Mouse (Mus musculus): ENCODE measurements around the gene 2310022B05Rik. TPM values are rescaled to one million over a fixed set of nuclear protein-coding genes. Genes with fewer than 3 reads are reported as not detected.

2310022B05Rik gene
- polyA plus RNA-seq, 1 experiment from 2014 or later, result 4.1 TPM

DNA sequence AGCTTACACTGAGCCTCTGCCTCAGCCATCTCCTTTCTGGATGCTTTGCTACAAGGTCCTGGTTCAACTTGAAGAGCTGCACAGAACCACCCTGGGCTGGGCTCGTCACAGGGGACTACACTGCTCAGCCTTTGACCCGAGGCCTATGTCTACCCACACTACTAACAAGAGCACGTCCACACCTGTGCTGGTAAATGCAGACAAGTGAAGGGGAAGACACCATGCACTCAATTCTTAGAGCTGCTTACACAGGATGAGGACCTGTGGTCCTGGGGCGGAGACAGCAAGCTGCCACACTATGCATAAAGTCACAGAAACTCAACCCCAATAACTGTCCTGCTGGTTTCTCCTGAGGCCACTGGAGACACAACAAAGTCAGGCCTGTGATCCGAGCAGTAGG lies 37.1 kb upstream of the 2310022B05Rik start:
- Histone ChIP-seq H3K36me3 (replicated peaks; ENCODE audit: insufficient read depth, low read length) (peaks cover 23% of the 10 kb centered on the region), H3K27ac (ENCODE audit: low read depth) (peak overlapping the region; percentile 55), H3K9me3 (ENCODE audit: low read length) (no peaks in the 10 kb centered on the region), H3K4me3 (ENCODE audit: low read depth, low read length) (no peak overlapping the region), H3K4me1 (ENCODE audit: insufficient read depth) (no peaks in the 10 kb centered on the region; the same call in 1 of the 2 replicates), H3K4me2 (ENCODE audit: low read depth, low read length) (no peak overlapping the region), H3K9ac (replicated peaks) (no peak overlapping the region), H3K27me3 (ENCODE audit: insufficient read depth, low read length) (no peaks in the 10 kb centered on the region)
- WGBS (ENCODE audit: insufficient replicate concordance), result 83% methylated on average over 5 of the region's 5 CpGs
- DNase-seq (no peak), ATAC-seq (no peak)
- TF ChIP-seq CTCF (IDR thresholded peaks at IDR 0.05; ENCODE audit: low read depth) (no peak), EP300 (IDR thresholded peaks at IDR 0.05; ENCODE audit: low read depth) (no peak)

DNA sequence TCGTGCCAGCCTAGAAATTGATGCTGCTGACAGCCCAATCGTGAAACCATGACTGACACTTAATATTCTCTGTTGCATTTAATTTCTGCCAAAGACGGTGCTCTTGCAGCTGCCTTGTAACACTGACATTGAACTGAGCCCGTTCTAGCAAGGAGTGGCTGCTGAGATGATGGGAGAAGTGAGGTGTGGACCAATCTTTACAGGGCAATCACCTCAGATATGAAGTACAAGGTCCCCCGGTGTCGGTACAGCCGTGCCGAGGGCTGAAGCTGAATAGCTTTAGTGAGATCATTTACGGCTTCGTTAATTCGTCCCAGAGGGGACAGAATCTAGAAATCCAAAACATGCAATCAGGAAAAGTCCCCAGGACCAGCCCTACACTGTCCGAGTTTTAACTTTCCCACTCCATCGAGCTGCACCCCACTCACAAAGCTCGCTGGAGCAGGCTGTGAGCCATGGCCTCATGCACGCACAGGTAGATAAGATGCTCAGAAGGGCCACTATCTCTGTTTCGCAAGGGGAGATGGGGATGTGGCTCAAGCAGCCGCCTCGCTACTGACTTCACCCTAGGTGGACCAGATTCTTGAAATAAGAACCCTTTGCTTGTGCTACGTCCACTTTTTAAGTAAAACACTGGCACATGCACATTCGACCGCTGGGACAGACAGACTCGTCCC lies 32.4 kb upstream of the 2310022B05Rik start:
- no peaks in the 10 kb centered on the region for H3K27me3 ChIP-seq (ENCODE audit: insufficient read depth, low read length)
- no peak for DNase-seq
- no peaks in the 10 kb centered on the region; the same call in 1 of the 2 replicates for H3K4me1 ChIP-seq (ENCODE audit: insufficient read depth)
- no peak overlapping the region for H3K4me2 ChIP-seq (ENCODE audit: low read depth, low read length)
- H3K4me3 ChIP-seq (ENCODE audit: low read depth, low read length), result no peak overlapping the region
- H3K27ac ChIP-seq (ENCODE audit: low read depth), result no peak overlapping the region
- peaks cover 25% of the 10 kb centered on the region for H3K36me3 ChIP-seq (replicated peaks; ENCODE audit: insufficient read depth, low read length)
- no peak overlapping the region for H3K9ac ChIP-seq (replicated peaks)
- WGBS (ENCODE audit: insufficient replicate concordance), result 88% methylated on average over 22 of the region's 22 CpGs
- no peak for ATAC-seq
- TF ChIP-seq EP300 (IDR thresholded peaks at IDR 0.05; ENCODE audit: low read depth) (no peak), CTCF (IDR thresholded peaks at IDR 0.05; ENCODE audit: low read depth) (no peak)
- H3K9me3 ChIP-seq (ENCODE audit: low read length), result no peaks in the 10 kb centered on the region

- Histone ChIP-seq H3K4me1 (ENCODE audit: insufficient read depth) (no peaks in the 10 kb centered on the region), H3K4me2 (ENCODE audit: low read depth, low read length) (no peak overlapping the region), H3K27me3 (ENCODE audit: insufficient read depth, low read length) (no peaks in the 10 kb centered on the region), H3K9me3 (ENCODE audit: low read length) (no peaks in the 10 kb centered on the region), H3K4me3 (ENCODE audit: low read depth, low read length) (no peak overlapping the region), H3K9ac (replicated peaks) (no peak overlapping the region), H3K27ac (ENCODE audit: low read depth) (no peak overlapping the region), H3K36me3 (replicated peaks; ENCODE audit: insufficient read depth, low read length) (peaks cover 14% of the 10 kb centered on the region)
- DNase-seq (no peak), ATAC-seq (no peak)
- 91% methylated on average over 4 of the region's 4 CpGs for WGBS (ENCODE audit: insufficient replicate concordance)
- no peak for TF ChIP-seq EP300 (IDR thresholded peaks at IDR 0.05; ENCODE audit: low read depth)
- TF ChIP-seq CTCF (IDR thresholded peaks at IDR 0.05; ENCODE audit: low read depth), result no peak
These were observed 28.5 kb upstream of the 2310022B05Rik start for GRCm38 (mm10) chr8:124691706-124692105.

DNA sequence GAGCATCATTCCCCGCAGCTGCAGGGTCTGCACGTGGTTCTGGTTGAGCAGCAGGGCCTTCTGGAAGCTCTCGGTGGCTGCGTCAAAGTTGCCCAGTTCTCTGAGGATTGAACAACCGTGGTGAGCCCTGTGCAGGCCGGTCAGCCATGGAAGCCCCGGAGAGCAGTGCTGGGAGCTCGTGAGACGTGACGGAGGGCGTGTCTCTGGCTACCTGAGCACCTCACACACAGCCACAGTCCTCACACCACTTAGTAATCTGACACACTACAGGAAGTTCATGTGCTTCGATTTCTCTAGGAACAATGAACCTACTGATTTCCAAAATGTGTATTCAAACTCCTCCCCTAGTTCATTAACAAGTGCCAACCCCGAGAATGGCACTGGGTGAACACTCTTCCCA lies 25.7 kb upstream of the 2310022B05Rik start:
- Histone ChIP-seq H3K4me3 (ENCODE audit: low read depth, low read length) (no peak overlapping the region), H3K4me1 (ENCODE audit: insufficient read depth) (no peaks in the 10 kb centered on the region), H3K27me3 (ENCODE audit: insufficient read depth, low read length) (no peaks in the 10 kb centered on the region), H3K9me3 (ENCODE audit: low read length) (no peaks in the 10 kb centered on the region), H3K4me2 (ENCODE audit: low read depth, low read length) (no peak overlapping the region), H3K36me3 (replicated peaks; ENCODE audit: insufficient read depth, low read length) (peaks cover 19% of the 10 kb centered on the region), H3K27ac (ENCODE audit: low read depth) (no peak overlapping the region), H3K9ac (replicated peaks) (no peak overlapping the region)
- TF ChIP-seq EP300 (IDR thresholded peaks at IDR 0.05; ENCODE audit: low read depth) (no peak), CTCF (IDR thresholded peaks at IDR 0.05; ENCODE audit: low read depth) (no peak)
- 87% methylated on average over 13 of the region's 13 CpGs for WGBS (ENCODE audit: insufficient replicate concordance)
- DNase-seq (no peak), ATAC-seq (no peak)

- peaks cover 40% of the 10 kb centered on the region for H3K36me3 ChIP-seq (replicated peaks; ENCODE audit: insufficient read depth, low read length)
These were observed 19.0 kb upstream of the 2310022B05Rik start for GRCm38 (mm10) chr8:124682218-124682617.

GRCm38 (mm10) chr8:124681792-124682157 lies 18.6 kb upstream of the 2310022B05Rik start:
- Histone ChIP-seq H3K4me1 (ENCODE audit: insufficient read depth) (no peaks in the 10 kb centered on the region), H3K27me3 (ENCODE audit: insufficient read depth, low read length) (no peaks in the 10 kb centered on the region), H3K4me2 (ENCODE audit: low read depth, low read length) (no peak overlapping the region), H3K9ac (replicated peaks) (no peak overlapping the region), H3K9me3 (ENCODE audit: low read length) (no peaks in the 10 kb centered on the region), H3K4me3 (ENCODE audit: low read depth, low read length) (no peak overlapping the region), H3K36me3 (replicated peaks; ENCODE audit: insufficient read depth, low read length) (peaks cover 40% of the 10 kb centered on the region), H3K27ac (ENCODE audit: low read depth) (no peak overlapping the region)
- WGBS (ENCODE audit: insufficient replicate concordance), result 88% methylated on average over 10 of the region's 10 CpGs
- TF ChIP-seq EP300 (IDR thresholded peaks at IDR 0.05; ENCODE audit: low read depth) (no peak), CTCF (IDR thresholded peaks at IDR 0.05; ENCODE audit: low read depth) (no peak)
- ATAC-seq (no peak), DNase-seq (no peak)

More at GRCm38 (mm10) chr8:124682218-124682617, 19.0 kb upstream of the 2310022B05Rik start:
- TF ChIP-seq EP300 (IDR thresholded peaks at IDR 0.05; ENCODE audit: low read depth) (no peak), CTCF (IDR thresholded peaks at IDR 0.05; ENCODE audit: low read depth) (no peak)
- no peak overlapping the region for H3K27ac ChIP-seq (ENCODE audit: low read depth)
- no peak overlapping the region for H3K4me3 ChIP-seq (ENCODE audit: low read depth, low read length)
- no peak overlapping the region for H3K9ac ChIP-seq (replicated peaks)
- 83% methylated on average over 10 of the region's 10 CpGs for WGBS (ENCODE audit: insufficient replicate concordance)
- no peaks in the 10 kb centered on the region for H3K9me3 ChIP-seq (ENCODE audit: low read length)
- no peak for DNase-seq
- no peaks in the 10 kb centered on the region for H3K4me1 ChIP-seq (ENCODE audit: insufficient read depth)
- ATAC-seq, result no peak
- H3K27me3 ChIP-seq (ENCODE audit: insufficient read depth, low read length), result no peaks in the 10 kb centered on the region
- H3K4me2 ChIP-seq (ENCODE audit: low read depth, low read length), result no peak overlapping the region

Measured in liver, postnatal 0 days (tissue).